Mouse (Mus musculus) liver, embryonic 14.5 days (tissue): ENCODE results near the gene Asb17.

Experiments
- CTCF ChIP-seq: IDR thresholded peaks from 2 replicates; pipeline ENCODE4 v1.5.1; 2016; ENCODE audit warnings: antibody characterized with exemption, low read depth, control low read depth
- EP300 ChIP-seq: IDR thresholded peaks from 2 replicates; pipeline ENCODE4 v1.6.1; 2016; ENCODE audit warnings: antibody characterized with exemption, low read depth

GRCm38 (mm10) chr3:153837593-153837992 lies 6.4 kb upstream of the Asb17 start:
- TF ChIP-seq CTCF (no peak), EP300 (no peak)
